Mouse (Mus musculus) subcutaneous adipose tissue, adult 2 months (tissue): ENCODE measurements around the gene Gm3182. TPM values are rescaled to one million over a fixed set of nuclear protein-coding genes. Genes with fewer than 3 reads are reported as not detected.

Experiments
- polyA plus RNA-seq: library from polyadenylated mRNA; depleted of rRNA; stranded (reverse); fragments of >200 nt; gene quantifications from 2 replicates; pipeline ENCODE4 v1.2.3, GENCODE M21; 2012; ENCODE audit warnings: low replicate concordance; rRNA removed

Gm3182 gene
- not detected in 2 replicates for polyA plus RNA-seq

DNA sequence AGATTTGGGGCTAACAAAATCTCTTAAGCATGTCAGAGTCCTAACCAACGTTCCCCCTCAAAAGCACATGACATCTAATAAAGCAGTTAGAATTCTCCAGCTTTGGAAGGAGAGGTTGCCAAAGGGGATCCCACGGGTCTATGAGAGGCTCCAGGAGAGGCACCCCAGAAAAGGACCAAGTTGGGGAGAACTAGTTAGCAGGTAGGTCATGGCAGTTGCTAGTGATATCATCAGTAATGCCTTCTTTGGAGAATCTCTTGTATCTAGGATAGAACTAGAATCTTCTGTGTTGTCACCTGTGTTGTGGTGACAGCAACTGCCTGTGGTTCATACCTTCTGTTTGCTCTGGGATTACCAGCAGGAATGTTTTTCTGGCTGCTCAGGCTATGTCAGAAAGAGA is at the start of gene Gm3182:
Gene Gm3182, plus strand, starts transcription at position 301 of the 400 bp plus-strand sequence.

Other genes starting within 250 kb of the Gm3182 start
- gene Gm3138, start 232.1 kb upstream of the Gm3182 start, polyA plus RNA-seq = not detected in 2 replicates
- gene Gm3149, start 164.5 kb upstream of the Gm3182 start, polyA plus RNA-seq = not detected in 2 replicates
- 0.29 TPM in 1 of 2 replicates, not detected in the other for gene 2610042L04Rik, start 147.0 kb upstream of the Gm3182 start, polyA plus RNA-seq
- gene Gm3159, start 84.2 kb upstream of the Gm3182 start, polyA plus RNA-seq = not detected in 2 replicates
- gene Gm3164, start 66.3 kb upstream of the Gm3182 start, polyA plus RNA-seq = 0.06 and 0.37 TPM in 2 replicates
- gene Gm3173, start 50.8 kb upstream of the Gm3182 start, polyA plus RNA-seq = 0.40 TPM in 1 of 2 replicates, not detected in the other
- not detected in 2 replicates for gene Gm3047, start 73.7 kb downstream of the Gm3182 start, polyA plus RNA-seq
- gene Gm8159, start 150.6 kb downstream of the Gm3182 start, polyA plus RNA-seq = not detected in 2 replicates
- not detected in 2 replicates for gene Gm3239, start 182.4 kb downstream of the Gm3182 start, polyA plus RNA-seq
- not detected in 2 replicates for gene Gm7876, start 227.5 kb downstream of the Gm3182 start, polyA plus RNA-seq
- gene Gm3252, start 245.0 kb downstream of the Gm3182 start, polyA plus RNA-seq = 0.66 TPM in 1 of 2 replicates, not detected in the other